Mouse (Mus musculus): ENCODE measurements around the gene Egf. TPM values are rescaled to one million over a fixed set of nuclear protein-coding genes. Genes with fewer than 3 reads are reported as not detected.

Egf gene
- polyA plus RNA-seq, 1 experiment from 2014 or later = 0.85 TPM

DNA sequence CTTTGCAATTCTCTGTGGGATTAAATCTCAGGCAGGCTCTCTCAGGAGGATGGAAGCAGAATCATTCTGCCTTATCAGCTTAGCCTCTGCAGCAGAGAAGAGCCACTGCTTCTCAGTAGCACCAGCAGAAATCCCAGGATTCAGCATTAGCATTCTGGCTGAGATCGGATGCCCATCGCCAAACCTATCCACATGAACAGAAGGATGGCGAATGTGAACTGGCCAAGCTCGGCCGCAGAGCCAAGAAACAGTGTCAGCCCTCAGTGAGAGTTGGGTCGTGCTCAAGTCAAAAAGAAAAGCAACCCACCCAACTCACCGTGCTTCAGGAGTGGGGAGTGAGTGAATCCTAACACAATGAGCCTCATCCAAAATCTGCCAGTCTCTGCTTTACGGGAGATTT, 103.4 kb downstream of the Egf start:
- Histone ChIP-seq H3K4me1 (replicated peaks; ENCODE audit: control insufficient read depth, insufficient read depth, low read length) (no peaks in the 10 kb centered on the region), H3K4me3 (ENCODE audit: low read depth, low read length) (no peak overlapping the region), H3K9ac (ENCODE audit: low read depth, low read length) (no peak overlapping the region), H3K9me3 (ENCODE audit: control insufficient read depth) (no peaks in the 10 kb centered on the region), H3K36me3 (ENCODE audit: control insufficient read depth, insufficient read depth) (no peaks in the 10 kb centered on the region), H3K4me2 (replicated peaks; ENCODE audit: low read depth) (no peak overlapping the region), H3K27ac (ENCODE audit: low read depth, low read length) (no peak overlapping the region), H3K27me3 (replicated peaks; ENCODE audit: control insufficient read depth, insufficient read depth, low read length) (no peaks in the 10 kb centered on the region)
- TF ChIP-seq CTCF (IDR thresholded peaks at IDR 0.05; ENCODE audit: low read depth) = no peak
- WGBS = 96% methylated on average over 8 of the region's 8 CpGs
- ATAC-seq = no peak

- Histone ChIP-seq H3K27ac (ENCODE audit: low read depth, low read length) (no peak overlapping the region), H3K4me2 (replicated peaks; ENCODE audit: low read depth) (no peak overlapping the region), H3K36me3 (ENCODE audit: control insufficient read depth, insufficient read depth) (no peaks in the 10 kb centered on the region), H3K4me1 (replicated peaks; ENCODE audit: control insufficient read depth, insufficient read depth, low read length) (no peaks in the 10 kb centered on the region), H3K9me3 (ENCODE audit: control insufficient read depth) (no peaks in the 10 kb centered on the region), H3K27me3 (replicated peaks; ENCODE audit: control insufficient read depth, insufficient read depth, low read length) (no peaks in the 10 kb centered on the region), H3K4me3 (ENCODE audit: low read depth, low read length) (no peak overlapping the region), H3K9ac (ENCODE audit: low read depth, low read length) (no peak overlapping the region)
- WGBS = 49% methylated on average over 1 of the region's 1 CpGs
- ATAC-seq = no peak
- TF ChIP-seq CTCF (IDR thresholded peaks at IDR 0.05; ENCODE audit: low read depth) = no peak
Observed at GRCm38 (mm10) chr3:129650931-129651330, 104.2 kb downstream of the Egf start.

- no peaks in the 10 kb centered on the region for H3K36me3 ChIP-seq (ENCODE audit: control insufficient read depth, insufficient read depth)
- TF ChIP-seq CTCF (IDR thresholded peaks at IDR 0.05; ENCODE audit: low read depth) = no peak
- H3K9ac ChIP-seq (ENCODE audit: low read depth, low read length) = no peak overlapping the region
- no peak overlapping the region for H3K4me3 ChIP-seq (ENCODE audit: low read depth, low read length)
- H3K27me3 ChIP-seq (replicated peaks; ENCODE audit: control insufficient read depth, insufficient read depth, low read length) = no peaks in the 10 kb centered on the region
- no peak overlapping the region for H3K4me2 ChIP-seq (replicated peaks; ENCODE audit: low read depth)
- no peak for ATAC-seq
- H3K9me3 ChIP-seq (ENCODE audit: control insufficient read depth) = no peaks in the 10 kb centered on the region
- no peak overlapping the region for H3K27ac ChIP-seq (ENCODE audit: low read depth, low read length)
- H3K4me1 ChIP-seq (replicated peaks; ENCODE audit: control insufficient read depth, insufficient read depth, low read length) = no peaks in the 10 kb centered on the region
Observed at GRCm38 (mm10) chr3:129650293-129650612, 104.9 kb downstream of the Egf start.

DNA sequence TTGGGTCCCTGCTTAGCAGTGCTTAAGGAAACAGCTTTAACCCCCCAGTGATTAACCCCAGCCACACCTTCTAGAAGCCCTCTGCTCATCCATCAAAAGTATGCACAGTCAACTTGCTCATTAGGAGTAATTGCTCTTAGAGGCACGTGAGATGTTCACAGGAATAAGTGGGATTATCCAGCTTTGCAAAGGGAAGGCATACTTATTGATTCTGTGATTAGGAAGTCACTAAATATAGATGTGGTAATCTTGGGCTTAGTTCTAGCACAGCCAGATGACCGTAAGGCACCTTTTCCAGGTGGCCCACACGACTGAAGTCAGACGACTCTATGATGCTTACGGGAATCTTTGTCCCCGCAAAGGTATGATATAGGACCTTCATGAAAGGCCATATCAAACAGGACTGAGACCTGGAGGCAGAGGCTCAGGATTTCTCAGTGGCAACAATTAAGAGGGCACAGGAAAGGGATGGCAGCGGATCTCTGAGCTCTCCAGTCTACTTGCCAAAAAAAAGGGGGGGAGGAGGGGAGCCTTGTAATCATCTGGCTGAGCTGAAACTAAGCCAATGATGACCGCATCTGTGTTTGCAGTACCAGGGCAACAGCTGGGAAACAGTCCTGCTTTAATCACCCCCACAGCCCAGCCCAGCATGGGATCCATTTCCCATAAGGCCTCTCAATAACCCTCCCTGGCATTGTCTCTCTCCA, 105.4 kb downstream of the Egf start:
- H3K36me3 ChIP-seq (ENCODE audit: control insufficient read depth, insufficient read depth) = no peaks in the 10 kb centered on the region
- no peak overlapping the region for H3K9ac ChIP-seq (ENCODE audit: low read depth, low read length)
- TF ChIP-seq CTCF (IDR thresholded peaks at IDR 0.05; ENCODE audit: low read depth) = no peak
- no peaks in the 10 kb centered on the region for H3K27me3 ChIP-seq (replicated peaks; ENCODE audit: control insufficient read depth, insufficient read depth, low read length)
- H3K4me1 ChIP-seq (replicated peaks; ENCODE audit: control insufficient read depth, insufficient read depth, low read length) = no peaks in the 10 kb centered on the region
- no peak overlapping the region for H3K4me2 ChIP-seq (replicated peaks; ENCODE audit: low read depth)
- ATAC-seq = no peak
- H3K9me3 ChIP-seq (ENCODE audit: control insufficient read depth) = no peaks in the 10 kb centered on the region
- WGBS = 58% methylated on average over 8 of the region's 8 CpGs
- H3K4me3 ChIP-seq (ENCODE audit: low read depth, low read length) = no peak overlapping the region
- H3K27ac ChIP-seq (ENCODE audit: low read depth, low read length) = no peak overlapping the region

GRCm38 (mm10) chr3:129648598-129648997, 106.5 kb downstream of the Egf start:
- no peak overlapping the region for H3K27ac ChIP-seq (ENCODE audit: low read depth, low read length)
- H3K9ac ChIP-seq (ENCODE audit: low read depth, low read length) = no peak overlapping the region
- no peaks in the 10 kb centered on the region for H3K4me1 ChIP-seq (replicated peaks; ENCODE audit: control insufficient read depth, insufficient read depth, low read length)
- ATAC-seq = no peak
- no peaks in the 10 kb centered on the region for H3K9me3 ChIP-seq (ENCODE audit: control insufficient read depth)
- WGBS = 92% methylated on average over 5 of the region's 5 CpGs
- no peak overlapping the region for H3K4me3 ChIP-seq (ENCODE audit: low read depth, low read length)
- no peak overlapping the region for H3K4me2 ChIP-seq (replicated peaks; ENCODE audit: low read depth)
- H3K27me3 ChIP-seq (replicated peaks; ENCODE audit: control insufficient read depth, insufficient read depth, low read length) = no peaks in the 10 kb centered on the region
- TF ChIP-seq CTCF (IDR thresholded peaks at IDR 0.05; ENCODE audit: low read depth) = no peak
- H3K36me3 ChIP-seq (ENCODE audit: control insufficient read depth, insufficient read depth) = no peaks in the 10 kb centered on the region

GRCm38 (mm10) chr3:129647312-129647711, 107.8 kb downstream of the Egf start:
- H3K9ac ChIP-seq (ENCODE audit: low read depth, low read length) = no peak overlapping the region
- H3K27me3 ChIP-seq (replicated peaks; ENCODE audit: control insufficient read depth, insufficient read depth, low read length) = no peaks in the 10 kb centered on the region
- no peaks in the 10 kb centered on the region for H3K4me1 ChIP-seq (replicated peaks; ENCODE audit: control insufficient read depth, insufficient read depth, low read length)
- H3K4me2 ChIP-seq (replicated peaks; ENCODE audit: low read depth) = no peak overlapping the region
- no peak overlapping the region for H3K27ac ChIP-seq (ENCODE audit: low read depth, low read length)
- no peak overlapping the region for H3K4me3 ChIP-seq (ENCODE audit: low read depth, low read length)
- no peaks in the 10 kb centered on the region for H3K36me3 ChIP-seq (ENCODE audit: control insufficient read depth, insufficient read depth)
- no peak for ATAC-seq
- no peaks in the 10 kb centered on the region for H3K9me3 ChIP-seq (ENCODE audit: control insufficient read depth)
- TF ChIP-seq CTCF (IDR thresholded peaks at IDR 0.05; ENCODE audit: low read depth) = no peak
- 90% methylated on average over 10 of the region's 10 CpGs for WGBS

DNA sequence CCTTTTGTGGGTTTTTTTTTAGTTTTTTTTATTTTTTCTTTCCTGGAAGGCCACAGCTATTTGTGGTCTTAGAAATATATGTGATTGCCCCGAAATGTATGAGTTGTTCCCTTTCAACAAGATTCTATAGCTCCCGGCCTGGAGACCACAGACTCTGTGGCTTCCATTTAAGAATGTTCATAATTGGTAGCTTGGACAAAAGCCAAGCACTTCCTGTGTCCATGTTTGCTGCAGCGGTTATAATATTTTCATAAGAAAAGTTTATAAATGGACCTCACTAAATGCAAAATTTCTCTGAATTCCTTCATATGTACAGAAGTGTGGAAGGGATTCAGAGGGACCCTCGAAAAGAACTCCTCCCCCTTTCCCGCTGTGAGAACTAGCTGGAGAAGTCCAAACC, 108.3 kb downstream of the Egf start:
- Histone ChIP-seq H3K4me2 (replicated peaks; ENCODE audit: low read depth) (no peak overlapping the region), H3K4me3 (ENCODE audit: low read depth, low read length) (no peak overlapping the region), H3K9me3 (ENCODE audit: control insufficient read depth) (no peaks in the 10 kb centered on the region), H3K27me3 (replicated peaks; ENCODE audit: control insufficient read depth, insufficient read depth, low read length) (no peaks in the 10 kb centered on the region), H3K9ac (ENCODE audit: low read depth, low read length) (no peak overlapping the region), H3K4me1 (replicated peaks; ENCODE audit: control insufficient read depth, insufficient read depth, low read length) (no peaks in the 10 kb centered on the region), H3K27ac (ENCODE audit: low read depth, low read length) (no peak overlapping the region), H3K36me3 (ENCODE audit: control insufficient read depth, insufficient read depth) (no peaks in the 10 kb centered on the region)
- no peak for ATAC-seq
- WGBS = 72% methylated on average over 5 of the region's 5 CpGs
- TF ChIP-seq CTCF (IDR thresholded peaks at IDR 0.05; ENCODE audit: low read depth) = no peak

All from intestine, postnatal 0 days (tissue).